Mouse (Mus musculus) testis, postnatal 14 days (tissue): ENCODE data around the gene Gm9008.
"Not testable (repeated sequence)": the region's sequence is repeated elsewhere in the genome, so short reads cannot be mapped to it uniquely, and the experiment has no call there.

ENCODE experiments used
- DNase-seq: peaks from one replicate; pipeline ENCODE4 v3.0.0; 2021; ENCODE audit warnings: low spot score

Gene Gm9008

GRCm38 (mm10) chr6:76497054-76497835 is at the start of gene Gm9008:
Gene Gm9008, minus strand, starts transcription at chr6:76497784.
- not testable (repeated sequence) for DNase-seq

GRCm38 (mm10) chr6:76521975-76522641 is 24.5 kb upstream of the Gm9008 start:
- no peak for DNase-seq

- no peak for DNase-seq
Measured at GRCm38 (mm10) chr6:76510200-76510599, 12.6 kb upstream of the Gm9008 start.

- DNase-seq = not testable (repeated sequence)
Measured at GRCm38 (mm10) chr6:76496335-76496734, 1.2 kb downstream of the Gm9008 start.

- DNase-seq = no peak
Measured at GRCm38 (mm10) chr6:76468194-76468593, 29.4 kb downstream of the Gm9008 start.
